Mouse (Mus musculus): ENCODE results near the gene Tekt3. TPM values are rescaled to one million over a fixed set of nuclear protein-coding genes. Genes with fewer than 3 reads are reported as not detected.

Gene Tekt3
- polyA plus RNA-seq, 1 experiment from 2014 or later = not detected

DNA sequence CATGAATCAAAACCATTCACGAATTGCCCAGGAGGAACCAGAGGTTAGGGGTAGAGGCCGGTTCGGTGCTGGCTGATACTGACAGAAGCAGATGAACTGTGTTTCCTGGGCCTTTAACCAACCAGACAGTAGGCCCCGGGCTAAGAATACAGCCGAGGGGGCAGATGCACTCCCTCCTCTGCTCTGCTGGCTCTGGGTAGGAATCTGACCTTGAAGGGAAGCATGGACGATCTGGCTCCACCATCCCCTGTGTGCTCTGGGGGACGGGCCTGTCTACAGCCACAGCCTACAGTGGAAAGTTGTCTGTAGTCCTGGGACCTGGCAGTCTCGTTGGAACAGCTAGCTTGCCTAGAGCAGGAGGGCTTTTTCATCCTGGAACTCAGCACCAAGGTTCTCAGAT is 82.0 kb downstream of the Tekt3 start:
- no peak overlapping the region for H3K27ac ChIP-seq (ENCODE audit: low read length)
- H3K27me3 ChIP-seq (ENCODE audit: control insufficient read depth, insufficient read depth, low read depth, low read length) = no peaks in the 10 kb centered on the region
- no peak overlapping the region for H3K9ac ChIP-seq (ENCODE audit: low read depth, low read length)
- 88% methylated on average over 8 of the region's 8 CpGs for WGBS
- no peak for ATAC-seq
- no peaks in the 10 kb centered on the region for H3K9me3 ChIP-seq (replicated peaks; ENCODE audit: control insufficient read depth, low read length, poor library complexity, severe bottlenecking)
- H3K36me3 ChIP-seq (ENCODE audit: control insufficient read depth, insufficient read depth, low read length) = no peaks in the 10 kb centered on the region
- no peaks in the 10 kb centered on the region for H3K4me1 ChIP-seq (ENCODE audit: control insufficient read depth, insufficient read depth, low read length)
- H3K4me2 ChIP-seq (ENCODE audit: low read length) = no peak overlapping the region
- H3K4me3 ChIP-seq (ENCODE audit: low read depth, low read length) = no peak overlapping the region

Other genes starting within 250 kb of the Tekt3 start
- gene Trim16, start 241.4 kb upstream of the Tekt3 start, polyA plus RNA-seq (2015; fragmentation: Nextera tagmentation; extraction: Ambion mirVana) = 6.8 and 8.0 TPM in 2 replicates
- gene Fbxw10, start 214.6 kb upstream of the Tekt3 start, polyA plus RNA-seq (2015; fragmentation: Nextera tagmentation; extraction: Ambion mirVana) = 0.31 and 0.50 TPM in 2 replicates
- gene Tvp23b, start 182.2 kb upstream of the Tekt3 start, polyA plus RNA-seq (2015; fragmentation: Nextera tagmentation; extraction: Ambion mirVana) = 63.9 and 68.0 TPM in 2 replicates
- not detected in 2 replicates for gene Cdrt4, start 110.5 kb upstream of the Tekt3 start, polyA plus RNA-seq (2015; fragmentation: Nextera tagmentation; extraction: Ambion mirVana)
- gene Pmp22, start 67.3 kb downstream of the Tekt3 start, polyA plus RNA-seq (2015; fragmentation: Nextera tagmentation; extraction: Ambion mirVana) = 22.6 and 23.6 TPM in 2 replicates

All from midbrain, embryonic 16.5 days (tissue).